Mouse (Mus musculus) thymus, adult 2 months (tissue): ENCODE measurements around the gene Ccnf.

Source experiments
- CTCF ChIP-seq: fragments of 200-500 bp; IDR thresholded peaks from 2 replicates; pipeline ENCODE4 v1.5.1; 2012; ENCODE audit warnings: mild to moderate bottlenecking, control low read depth, low read length, moderate library complexity, borderline replicate concordance; ENCODE audit not compliant: control insufficient read depth, poor library complexity, insufficient read depth; ENCODE audit errors: extremely low read depth
- POLR2A ChIP-seq: fragments of 200-500 bp; IDR thresholded peaks from 2 replicates; pipeline ENCODE4 v1.6.1; 2012; ENCODE audit warnings: mild to moderate bottlenecking, low read length, control low read depth, moderate library complexity; ENCODE audit not compliant: control insufficient read depth, poor library complexity, insufficient read depth; ENCODE audit errors: extremely low read depth

GRCm38 (mm10) chr17:24199252-24199651 lies 52.0 kb downstream of the Ccnf start:
- TF ChIP-seq CTCF: no peak
- no peak for TF ChIP-seq POLR2A
